Mouse (Mus musculus) intestine, embryonic 15.5 days (tissue): ENCODE results near the gene 2300002M23Rik. TPM values are rescaled to one million over a fixed set of nuclear protein-coding genes. Genes with fewer than 3 reads are reported as not detected.

Experiments used
- ATAC-seq: fragments of 200-750 bp; cut with Nextera tagmentation; 2 replicates; pipeline ENCODE4 v1.8.0; 2017; ENCODE audit warnings: moderate TSS enrichment, moderate library complexity
- H3K27ac ChIP-seq: fragments of 300-500 bp; sonication (generic); 2 replicates; pipeline ENCODE4 v1.5.1; 2015; ENCODE audit warnings: mild to moderate bottlenecking, inconsistent platforms
- H3K27me3 ChIP-seq: fragments of 300-500 bp; sonication (generic); replicated peaks from 2 replicates; pipeline ENCODE4 v1.6.1; 2015; ENCODE audit warnings: inconsistent platforms
- H3K36me3 ChIP-seq: fragments of 300-500 bp; sonication (generic); 2 replicates; pipeline ENCODE4 v1.6.1; 2015; ENCODE audit warnings: inconsistent platforms
- H3K4me1 ChIP-seq: fragments of 300-500 bp; sonication (generic); replicated peaks from 2 replicates; pipeline ENCODE4 v1.6.1; 2015; ENCODE audit warnings: inconsistent platforms
- H3K4me2 ChIP-seq: fragments of 300-500 bp; sonication (generic); replicated peaks from 2 replicates; pipeline ENCODE4 v1.6.1; 2015; ENCODE audit warnings: mild to moderate bottlenecking, inconsistent platforms
- H3K4me3 ChIP-seq: fragments of 300-500 bp; sonication (generic); replicated peaks from 2 replicates; pipeline ENCODE4 v1.5.1; 2015; ENCODE audit warnings: inconsistent platforms
- H3K9ac ChIP-seq: fragments of 300-500 bp; sonication (generic); 2 replicates; pipeline ENCODE4 v1.6.1; 2015; ENCODE audit warnings: inconsistent platforms
- H3K9me3 ChIP-seq: fragments of 300-500 bp; sonication (generic); 2 replicates; pipeline ENCODE4 v1.6.1; 2016; ENCODE audit warnings: inconsistent platforms
- WGBS: fragments of 180-500 bp; shearing (Covaris S2); methylation state at CpG from one replicate; pipeline ENCODE4 v1.1.7; 2015; 5-methylcytosine and 5-hydroxymethylcytosine counted together
- polyA plus RNA-seq: library from polyadenylated mRNA; unstranded; fragments of >200 nt; fragmentation: Nextera tagmentation; extraction: Ambion mirVana; gene quantifications from 2 replicates; pipeline ENCODE4 v1.2.1, GENCODE M21; 2015

Gene 2300002M23Rik
- polyA plus RNA-seq, 1 experiment from 2014 or later: not detected

DNA sequence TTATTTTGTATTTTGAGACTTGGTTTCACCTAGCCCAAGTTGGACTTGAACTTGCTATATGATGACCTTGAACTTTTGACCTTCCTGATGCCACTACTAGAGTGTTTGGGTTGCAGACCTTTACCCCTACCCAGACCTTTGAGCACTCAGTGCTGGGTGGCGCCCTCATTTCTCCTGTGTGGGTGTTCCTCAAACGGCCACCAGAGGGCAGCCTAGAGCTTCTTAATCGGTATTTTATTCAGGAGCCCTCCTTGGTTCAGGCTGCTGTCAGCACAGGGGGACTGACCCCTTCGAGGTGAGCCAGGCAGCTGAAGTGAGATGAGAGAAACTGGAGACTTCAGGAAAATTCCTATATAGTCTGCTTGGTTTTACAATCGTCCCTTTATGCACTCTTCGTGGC is 22.6 kb upstream of the 2300002M23Rik start:
- ATAC-seq: 0 out of 2 replicates have a peak, but pooled peaks have one; percentile 21
- Histone ChIP-seq H3K36me3 (no peaks in the 10 kb centered on the region), H3K4me2 (no peak overlapping the region), H3K27me3 (no peaks in the 10 kb centered on the region), H3K4me1 (no peaks in the 10 kb centered on the region), H3K9ac (no peak overlapping the region), H3K9me3 (no peaks in the 10 kb centered on the region), H3K4me3 (no peak overlapping the region), H3K27ac (no peak overlapping the region)
- 35% methylated on average over 6 of the region's 6 CpGs for WGBS

DNA sequence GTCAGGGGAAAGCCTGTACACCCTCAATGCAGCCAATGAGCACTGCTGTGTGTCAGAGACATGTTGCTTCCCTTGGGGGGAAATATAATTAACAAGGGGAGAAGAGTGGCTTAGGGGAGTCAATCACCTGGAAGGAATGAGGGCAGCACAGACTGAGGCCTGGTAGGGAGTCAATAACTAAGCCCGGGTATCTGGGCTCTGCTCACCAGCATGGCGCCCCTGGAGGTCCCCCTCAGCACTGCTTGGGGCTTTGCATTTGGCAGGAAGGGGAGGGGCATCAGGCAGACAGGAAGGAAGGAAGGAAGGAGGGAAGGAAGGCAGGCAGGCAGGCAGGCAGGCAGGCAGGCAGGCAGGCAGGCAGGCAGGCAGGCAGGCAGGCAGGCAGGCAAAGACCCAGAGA is 19.8 kb upstream of the 2300002M23Rik start:
- ATAC-seq: no peak
- Histone ChIP-seq H3K36me3 (no peaks in the 10 kb centered on the region), H3K9me3 (no peaks in the 10 kb centered on the region), H3K27ac (no peak overlapping the region), H3K9ac (no peak overlapping the region), H3K27me3 (no peaks in the 10 kb centered on the region), H3K4me2 (no peak overlapping the region), H3K4me3 (no peak overlapping the region), H3K4me1 (peaks cover 2% of the 10 kb centered on the region; the same call in 1 of the 2 replicates)
- 81% methylated on average over 2 of the region's 2 CpGs for WGBS

DNA sequence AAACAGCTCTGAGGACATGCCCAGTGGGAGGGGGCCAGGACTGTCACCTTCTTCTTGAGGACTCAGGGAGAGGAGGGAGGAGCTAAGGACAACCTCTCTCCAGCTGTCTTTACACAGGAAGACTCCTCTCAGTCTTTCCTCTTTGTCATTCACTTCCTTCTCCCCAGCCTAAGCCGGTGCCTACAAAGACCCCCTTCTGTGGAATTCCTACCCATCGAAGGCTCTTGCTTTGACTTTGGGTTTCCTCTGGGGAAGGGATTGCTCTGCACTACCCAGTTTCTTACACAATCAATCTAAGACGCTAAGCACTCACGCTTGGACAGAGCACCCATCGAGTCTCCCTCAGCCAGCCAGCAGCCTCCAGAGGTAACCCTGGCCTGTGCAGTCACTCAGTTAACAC is 18.6 kb upstream of the 2300002M23Rik start:
- no peak for ATAC-seq
- no peak overlapping the region for H3K4me3 ChIP-seq
- H3K9ac ChIP-seq: no peak overlapping the region
- no peak overlapping the region for H3K4me2 ChIP-seq
- H3K36me3 ChIP-seq: no peaks in the 10 kb centered on the region
- H3K27me3 ChIP-seq: no peaks in the 10 kb centered on the region
- WGBS: 30% methylated on average over 5 of the region's 5 CpGs
- no peaks in the 10 kb centered on the region for H3K9me3 ChIP-seq
- H3K27ac ChIP-seq: no peak overlapping the region
- peaks cover 2% of the 10 kb centered on the region; the same call in 1 of the 2 replicates for H3K4me1 ChIP-seq

DNA sequence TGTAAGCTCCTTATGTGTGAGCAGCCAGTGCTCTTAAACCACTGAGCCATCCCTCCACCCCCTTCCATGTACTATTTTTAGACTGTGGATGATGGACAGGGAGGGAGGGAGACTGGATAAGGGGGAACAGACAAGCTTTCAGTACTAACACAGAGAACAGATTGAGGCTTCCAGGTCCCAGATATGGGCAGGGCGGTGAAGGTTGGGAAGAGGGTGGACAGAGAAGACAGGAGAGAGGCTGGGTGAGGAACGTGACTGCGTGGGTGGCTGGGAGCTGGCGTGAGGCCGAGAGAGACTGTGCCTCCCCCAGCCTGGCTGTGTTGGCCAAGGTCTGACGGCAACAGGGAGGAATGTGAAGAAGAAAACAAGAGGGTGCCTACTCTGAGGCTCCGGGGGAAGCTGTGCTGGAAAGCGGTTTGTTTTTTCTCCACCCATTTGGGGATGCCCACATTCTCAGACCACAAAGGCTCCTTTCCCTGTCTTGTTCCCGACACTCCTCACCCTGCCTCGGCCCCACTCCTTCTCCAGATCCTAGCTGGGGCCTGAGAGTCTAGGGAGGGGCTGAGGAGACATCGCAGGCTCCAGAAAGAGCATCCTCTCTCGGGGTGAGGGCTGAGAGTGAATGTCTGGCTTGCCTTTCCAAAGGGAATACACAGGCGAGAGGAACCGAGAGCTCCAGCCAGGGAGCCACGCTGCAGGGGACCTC is 17.7 kb upstream of the 2300002M23Rik start:
- Histone ChIP-seq H3K27me3 (no peaks in the 10 kb centered on the region), H3K27ac (peak overlapping the region; percentile 87), H3K4me2 (peak overlapping the region; percentile 31), H3K36me3 (no peaks in the 10 kb centered on the region), H3K4me1 (peaks cover 2% of the 10 kb centered on the region; the same call in 1 of the 2 replicates), H3K9me3 (no peaks in the 10 kb centered on the region), H3K4me3 (no peak overlapping the region), H3K9ac (0 out of 2 replicates have a peak overlapping the region, but pooled peaks have one; percentile 17)
- WGBS: 33% methylated on average over 15 of the region's 15 CpGs
- peak; percentile 76 for ATAC-seq

DNA sequence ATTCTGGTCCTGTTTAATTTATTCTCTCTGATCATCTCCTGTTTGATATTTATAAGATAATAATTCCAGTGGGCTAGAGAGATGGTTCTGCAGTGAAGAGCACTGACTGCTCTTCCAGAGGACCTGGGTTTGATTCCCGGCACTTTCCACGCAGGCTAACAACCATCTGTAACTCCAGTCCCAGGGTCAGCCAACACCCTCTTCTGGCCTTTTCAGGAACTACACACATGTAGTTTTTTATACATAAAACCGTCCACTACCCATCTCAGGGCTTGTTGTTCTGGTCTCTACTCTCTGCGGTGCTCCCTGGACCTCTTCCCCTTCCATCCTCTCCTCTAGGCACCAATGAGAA is 17.1 kb upstream of the 2300002M23Rik start:
- Histone ChIP-seq H3K9me3 (no peaks in the 10 kb centered on the region), H3K27ac (peak overlapping the region; percentile 87), H3K36me3 (no peaks in the 10 kb centered on the region), H3K27me3 (no peaks in the 10 kb centered on the region), H3K4me1 (peaks cover 2% of the 10 kb centered on the region; the same call in 1 of the 2 replicates), H3K4me3 (no peak overlapping the region), H3K9ac (no peak overlapping the region), H3K4me2 (peak overlapping the region; percentile 31)
- WGBS: 93% methylated on average over 4 of the region's 4 CpGs
- ATAC-seq: no peak

DNA sequence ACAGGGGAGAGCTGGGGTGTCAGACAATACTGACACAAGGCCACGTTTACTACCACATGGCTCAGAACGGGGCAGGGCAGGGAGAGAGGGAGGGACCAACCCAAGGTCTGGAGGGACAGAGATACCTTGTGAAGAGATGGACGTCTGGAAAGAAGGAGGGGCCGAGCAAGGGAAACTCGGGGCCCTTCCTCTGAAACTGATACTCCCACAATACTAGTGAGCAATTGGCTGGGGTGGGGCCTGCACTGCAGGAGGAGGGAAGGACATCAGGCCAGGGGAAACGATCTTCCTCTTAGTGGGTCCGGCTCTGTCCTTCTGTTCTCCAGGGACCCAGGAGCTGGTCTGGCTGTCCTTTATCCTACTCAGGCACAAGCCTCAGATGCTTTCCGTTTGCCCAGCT is 16.4 kb upstream of the 2300002M23Rik start:
- H3K27ac ChIP-seq: 0 out of 2 replicates have a peak overlapping the region, but pooled peaks have one; percentile 27

DNA sequence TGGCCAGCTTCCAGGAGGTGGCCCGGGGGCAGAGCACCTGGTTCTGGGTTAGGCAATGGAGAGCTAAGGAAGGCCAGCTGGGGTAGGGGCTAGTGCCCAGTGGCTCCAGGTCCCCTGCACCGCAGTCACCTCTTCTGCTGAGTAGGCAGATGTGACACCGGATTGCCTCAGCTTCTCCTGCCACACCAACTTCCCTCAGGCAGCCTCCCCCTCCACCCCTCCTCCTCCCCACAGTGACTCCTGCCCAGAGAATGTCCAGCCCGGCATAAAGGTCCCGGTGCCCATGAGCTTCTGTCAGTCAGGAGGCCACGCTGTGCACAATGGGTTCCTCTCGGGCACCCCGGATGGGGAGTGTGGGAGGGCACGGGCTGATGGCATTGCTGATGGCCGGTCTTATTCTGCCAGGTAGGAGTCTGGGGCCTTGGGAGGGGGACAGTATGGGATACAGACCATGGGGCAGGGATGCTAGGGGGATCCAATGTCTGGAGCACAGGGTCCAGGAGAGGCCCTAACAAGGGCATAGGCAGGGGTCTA is 15.3 kb upstream of the 2300002M23Rik start, which contains the start of gene Cdsn:
TSS of gene Cdsn (plus strand) at position 248 of the 534 bp plus-strand sequence.
- no peak for ATAC-seq
- H3K4me3 ChIP-seq: no peak within 1 kb of the TSS
- H3K9ac ChIP-seq: no peak within 1 kb of the TSS
- H3K36me3 ChIP-seq: no peaks in the 10 kb centered on the region
- 0 out of 2 replicates have a peak within 1 kb of the TSS, but pooled peaks have one; percentile 27 for H3K27ac ChIP-seq
- H3K4me1 ChIP-seq: peaks cover 2% of the 10 kb centered on the region
- 80% methylated on average over 10 of the region's 10 CpGs for WGBS
- no peaks in the 10 kb centered on the region for H3K27me3 ChIP-seq
- no peaks in the 10 kb centered on the region for H3K9me3 ChIP-seq
- H3K4me2 ChIP-seq: no peak within 1 kb of the TSS

More for the DNA sequence above, 16.4 kb upstream of the 2300002M23Rik start:
- Histone ChIP-seq H3K9me3 (no peaks in the 10 kb centered on the region), H3K36me3 (no peaks in the 10 kb centered on the region), H3K4me3 (no peak overlapping the region), H3K4me1 (peaks cover 2% of the 10 kb centered on the region; the same call in 1 of the 2 replicates), H3K4me2 (no peak overlapping the region), H3K27me3 (no peaks in the 10 kb centered on the region), H3K9ac (no peak overlapping the region)
- peak; percentile 46 for ATAC-seq
- 39% methylated on average over 8 of the region's 8 CpGs for WGBS

DNA sequence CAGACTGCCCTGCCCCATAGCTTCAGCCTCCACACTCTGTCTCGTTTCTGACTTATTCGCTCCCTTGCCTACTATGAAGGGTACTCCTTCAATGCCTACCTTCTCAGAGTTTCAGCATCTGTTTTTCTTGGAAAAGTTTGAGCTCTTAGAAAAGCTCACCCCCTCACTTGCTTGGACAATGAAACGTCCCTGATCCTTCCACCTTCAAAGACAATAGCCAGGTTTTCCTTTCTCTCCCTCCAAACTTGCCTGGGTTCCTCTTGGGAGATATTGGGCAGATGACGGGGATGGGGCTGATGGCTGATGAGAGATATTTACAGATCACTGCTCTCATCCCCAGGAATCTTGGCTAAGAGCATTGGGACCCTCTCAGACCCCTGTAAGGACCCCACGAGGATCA is 12.9 kb upstream of the 2300002M23Rik start:
- H3K4me3 ChIP-seq: no peak overlapping the region
- no peaks in the 10 kb centered on the region for H3K36me3 ChIP-seq
- ATAC-seq: no peak
- H3K27ac ChIP-seq: no peak overlapping the region
- H3K4me1 ChIP-seq: peaks cover 2% of the 10 kb centered on the region
- no peak overlapping the region for H3K4me2 ChIP-seq
- H3K9me3 ChIP-seq: no peaks in the 10 kb centered on the region
- 76% methylated on average over 5 of the region's 5 CpGs for WGBS
- H3K27me3 ChIP-seq: no peaks in the 10 kb centered on the region
- H3K9ac ChIP-seq: no peak overlapping the region

DNA sequence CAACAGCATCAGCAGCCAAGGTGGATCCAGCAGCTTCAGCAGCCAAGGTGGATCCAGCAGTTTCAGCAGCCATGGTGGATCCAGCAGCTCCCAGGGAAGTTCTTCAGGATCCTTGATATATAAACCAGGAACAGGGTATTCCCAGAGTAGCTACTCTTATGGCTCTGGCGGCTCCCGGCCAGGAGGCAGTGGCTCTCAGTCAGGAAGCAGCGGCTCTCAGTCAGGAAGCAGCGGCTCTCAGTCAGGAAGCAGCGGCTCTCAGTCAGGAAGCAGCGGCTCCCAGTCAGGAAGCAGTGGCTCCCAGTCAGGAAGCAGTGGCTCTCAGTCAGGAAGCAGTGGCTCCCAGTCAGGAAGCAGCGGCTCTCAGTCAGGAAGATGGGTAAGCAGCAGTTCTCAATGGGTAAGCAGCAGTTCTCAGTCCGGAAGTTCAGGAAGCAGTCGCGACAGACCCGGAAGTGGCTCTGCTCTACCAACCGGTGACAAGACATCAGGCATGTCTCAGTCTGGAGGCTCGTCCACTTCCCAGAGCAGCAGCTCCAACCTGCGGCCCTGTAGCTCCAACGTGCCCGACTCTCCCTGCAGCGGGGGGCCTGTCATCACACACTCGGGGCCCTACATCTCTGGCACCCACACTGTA is 12.4 kb upstream of the 2300002M23Rik start:
- no peak for ATAC-seq
- no peak overlapping the region for H3K9ac ChIP-seq
- 92% methylated on average over 18 of the region's 18 CpGs for WGBS

DNA sequence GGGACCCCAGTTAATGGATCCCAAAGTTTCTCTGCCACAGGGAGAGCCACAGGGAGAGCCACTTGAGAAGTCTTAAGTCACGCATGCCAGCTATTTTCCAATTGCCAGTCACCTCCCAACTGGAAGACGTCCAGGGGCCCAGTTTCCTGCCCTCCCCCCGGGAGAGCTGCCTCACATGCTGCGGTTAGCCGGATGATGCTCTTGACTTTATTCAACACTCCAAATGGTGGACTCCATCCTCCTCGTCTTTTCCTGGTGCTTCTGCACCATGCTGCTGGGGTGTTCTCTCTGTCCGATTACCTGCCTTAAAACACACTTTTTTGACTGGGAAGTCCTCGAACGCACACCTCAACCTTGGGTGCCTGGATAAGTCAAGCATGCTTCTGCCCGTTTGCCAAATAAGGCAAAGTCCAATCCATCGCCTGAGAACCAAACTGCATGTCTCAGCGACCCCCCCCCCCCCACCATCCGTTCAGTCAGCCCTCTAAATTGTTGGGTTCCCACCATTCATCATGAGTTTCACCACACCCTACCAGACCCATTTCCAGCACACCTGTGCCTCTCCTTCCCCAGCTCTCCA is 11.0 kb upstream of the 2300002M23Rik start:
- Histone ChIP-seq H3K4me1 (no peaks in the 10 kb centered on the region; the same call in none of the 2 replicates), H3K4me2 (no peak overlapping the region), H3K27me3 (no peaks in the 10 kb centered on the region), H3K27ac (no peak overlapping the region), H3K36me3 (no peaks in the 10 kb centered on the region), H3K9me3 (no peaks in the 10 kb centered on the region), H3K9ac (no peak overlapping the region), H3K4me3 (no peak overlapping the region)
- no peak for ATAC-seq
- 87% methylated on average over 13 of the region's 13 CpGs for WGBS

More for the DNA sequence above, 12.4 kb upstream of the 2300002M23Rik start:
- no peaks in the 10 kb centered on the region for H3K27me3 ChIP-seq
- no peaks in the 10 kb centered on the region for H3K9me3 ChIP-seq
- H3K27ac ChIP-seq: no peak overlapping the region
- no peak overlapping the region for H3K4me3 ChIP-seq
- H3K36me3 ChIP-seq: no peaks in the 10 kb centered on the region
- peaks cover 2% of the 10 kb centered on the region for H3K4me1 ChIP-seq
- H3K4me2 ChIP-seq: no peak overlapping the region

DNA sequence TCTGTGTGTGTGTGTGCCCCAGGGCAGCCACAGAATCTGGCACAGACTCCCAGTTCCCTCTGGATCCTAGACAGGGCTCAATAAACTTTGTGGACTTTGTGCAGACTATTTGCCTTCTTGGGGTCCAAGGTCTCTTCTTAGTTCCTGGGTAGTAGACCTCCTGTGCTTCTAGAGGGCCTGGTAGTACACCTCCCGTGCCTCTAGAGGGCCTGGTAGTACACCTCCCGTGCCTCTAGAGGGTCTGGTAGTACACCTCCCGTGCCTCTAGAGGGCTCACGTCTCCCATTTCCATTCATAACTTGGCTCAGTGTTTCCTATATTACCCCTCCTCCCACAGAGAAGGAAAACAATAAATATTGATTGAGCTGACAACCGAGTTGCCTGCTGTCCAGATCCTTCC is 10.4 kb upstream of the 2300002M23Rik start:
- Histone ChIP-seq H3K27ac (no peak overlapping the region), H3K27me3 (no peaks in the 10 kb centered on the region), H3K4me2 (no peak overlapping the region), H3K4me1 (no peaks in the 10 kb centered on the region; the same call in 1 of the 2 replicates), H3K36me3 (no peaks in the 10 kb centered on the region), H3K9me3 (no peaks in the 10 kb centered on the region), H3K9ac (no peak overlapping the region), H3K4me3 (no peak overlapping the region)
- peak; percentile 89 for ATAC-seq
- WGBS: 20% methylated on average over 5 of the region's 5 CpGs

DNA sequence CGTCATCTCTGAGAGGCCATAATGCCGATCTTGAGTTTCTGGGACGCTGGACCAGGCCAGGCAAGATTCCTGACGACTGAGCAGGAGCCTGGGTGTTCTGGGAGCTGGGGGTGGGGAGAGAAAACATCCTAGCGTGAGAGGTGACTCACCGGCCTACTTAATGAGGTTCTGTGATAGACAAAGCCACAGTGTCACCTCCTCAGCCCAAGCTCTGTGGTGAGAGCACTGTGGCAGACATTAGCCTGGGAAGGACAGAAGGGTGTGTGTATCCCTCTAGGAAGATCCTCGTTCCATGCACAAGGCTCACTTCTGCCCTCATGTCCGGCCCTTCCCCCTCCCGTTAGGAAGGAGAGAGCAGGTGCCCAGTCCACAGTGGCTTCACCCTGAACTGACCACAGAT is 9.9 kb upstream of the 2300002M23Rik start:
- Histone ChIP-seq H3K9me3 (no peaks in the 10 kb centered on the region), H3K27ac (no peak overlapping the region), H3K4me3 (no peak overlapping the region), H3K36me3 (no peaks in the 10 kb centered on the region), H3K4me1 (no peaks in the 10 kb centered on the region; the same call in 1 of the 2 replicates), H3K9ac (no peak overlapping the region), H3K27me3 (no peaks in the 10 kb centered on the region), H3K4me2 (no peak overlapping the region)
- WGBS: 58% methylated on average over 9 of the region's 9 CpGs
- peak; percentile 31 for ATAC-seq
